Mouse (Mus musculus) 3134 (cell line): ENCODE measurements around the gene Gm17174.
"Not testable (repeated sequence)": the region's sequence is repeated elsewhere in the genome, so short reads cannot be mapped to it uniquely, and the experiment has no call there.

Experiments
- DNase-seq: peaks from one replicate; pipeline ENCODE4 v3.0.0-alpha.2; 2011; ENCODE audit warnings: low spot score; ENCODE audit not compliant: insufficient read length; ENCODE audit errors: extremely low read depth

The Gm17174 gene

GRCm38 (mm10) chr14:51592039-51592438, at the start of gene Gm17174:
Gene Gm17174 (minus strand): TSS chr14:51592139.
- DNase-seq = not testable (repeated sequence)

DNA sequence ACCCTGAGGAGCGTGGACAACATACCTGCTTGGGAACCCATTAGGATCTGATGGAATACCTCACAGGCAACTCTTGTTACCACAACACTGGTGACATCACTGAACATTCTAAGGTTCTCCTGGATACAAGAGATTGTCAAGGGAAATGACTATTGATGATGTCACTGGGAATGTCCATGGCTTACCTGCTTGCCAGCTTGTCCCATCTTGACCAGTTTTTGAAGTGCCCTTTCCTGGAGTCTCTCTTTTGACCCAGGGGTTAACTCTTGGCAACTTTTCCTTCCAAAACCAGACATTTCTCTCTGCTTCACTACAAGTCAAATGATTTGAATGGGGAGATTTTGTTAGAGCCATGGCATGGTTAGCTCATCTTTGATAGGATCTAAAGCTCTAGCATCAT, 43.6 kb upstream of the Gm17174 start, which contains the start of gene Gm4181:
TSS of gene Gm4181 (minus strand) at position 101 of the 400 bp plus-strand sequence.
- not testable (repeated sequence) for DNase-seq

DNA sequence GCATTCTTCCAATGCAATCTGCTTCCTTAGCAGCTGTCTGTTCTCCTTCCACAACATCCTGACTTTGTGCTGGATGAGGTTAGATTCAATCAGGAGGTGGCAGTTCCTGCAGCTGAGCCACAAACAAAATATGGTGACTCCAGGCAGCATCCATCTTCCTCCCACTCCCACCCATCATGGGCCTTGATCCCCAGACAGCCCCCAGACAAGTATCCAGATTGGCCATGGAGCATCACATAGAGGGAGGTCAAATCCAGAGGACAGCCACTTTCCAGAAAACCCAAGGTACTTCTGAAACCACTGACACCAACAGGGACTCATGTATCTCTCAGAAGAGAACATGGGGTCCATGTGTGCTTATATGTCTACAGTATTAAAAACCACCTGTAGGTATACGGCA, 40.5 kb upstream of the Gm17174 start:
- not testable (repeated sequence) for DNase-seq

DNA sequence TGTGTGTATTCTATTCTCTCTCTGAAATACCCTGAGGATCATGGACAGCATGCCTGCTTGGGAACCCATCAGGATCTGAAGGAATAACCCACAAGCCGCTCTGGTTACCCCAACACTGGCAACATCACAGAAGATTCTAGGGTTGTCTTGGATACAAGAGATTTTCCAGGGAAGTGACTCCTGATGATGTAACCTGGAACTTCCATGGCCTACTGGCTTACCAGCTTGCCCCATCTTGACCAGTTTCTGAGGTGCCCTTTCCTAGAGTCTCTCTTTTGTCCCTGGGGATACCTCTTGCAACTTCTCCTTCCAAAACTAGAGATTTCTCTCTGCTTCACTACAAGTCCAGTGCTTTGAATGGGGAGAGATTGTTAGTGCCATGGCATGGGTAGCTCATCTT, 19.3 kb upstream of the Gm17174 start, which contains the start of gene Gm17078:
TSS of gene Gm17078 (minus strand) at position 101 of the 400 bp plus-strand sequence.
- no peak for DNase-seq

- not testable (repeated sequence) for DNase-seq
These were observed 18.0 kb downstream of the Gm17174 start, which contains the start of gene Gm17175 for GRCm38 (mm10) chr14:51573963-51574362. Gene Gm17175 (minus strand): TSS chr14:51574063.

DNA sequence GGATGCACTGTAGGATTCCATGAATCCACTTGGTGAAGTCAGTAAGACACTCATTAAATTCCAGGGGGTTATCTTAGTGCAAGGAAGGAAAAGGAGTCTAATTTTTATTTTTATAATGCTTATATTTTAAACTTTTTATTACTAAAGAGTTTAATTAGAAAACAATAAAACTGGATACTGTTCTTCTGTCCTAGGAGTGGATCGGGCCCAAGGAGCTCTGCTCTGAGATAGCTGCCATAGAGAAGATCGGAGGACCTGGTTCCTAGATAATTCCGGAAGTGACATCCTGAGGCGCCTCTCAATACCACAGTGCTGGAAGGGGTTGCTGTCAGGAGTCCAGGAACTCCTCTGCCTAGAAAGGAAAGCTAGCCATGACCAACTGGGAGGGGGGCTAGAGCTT, 39.4 kb downstream of the Gm17174 start, which contains the start of gene Gm5622:
TSS of gene Gm5622 (plus strand) at position 301 of the 400 bp plus-strand sequence.
- DNase-seq = no peak
